Mouse (Mus musculus) stomach, postnatal 0 days (tissue): ENCODE measurements at regions not wholly inside any gene's neighbourhood (a gene's known extent, or its start where the extent isn't known, plus 50 kb on each side); places are given as distances from the start of the nearest gene placed in this dataset.

Source experiments
- ATAC-seq: fragments of 200-750 bp; cut with Nextera tagmentation; 2 replicates; pipeline ENCODE4 v1.8.0; 2017; ENCODE audit not compliant: low FRiP score, low TSS enrichment
- DNase-seq: peaks from one replicate; pipeline ENCODE4 v3.0.0-alpha.2; 2016; ENCODE audit warnings: low spot score
- H3K27ac ChIP-seq: fragments of 300-500 bp; sonication (generic); replicated peaks from 2 replicates; pipeline ENCODE4 v1.5.1; 2014; ENCODE audit warnings: mild to moderate bottlenecking, control low read depth
- H3K27me3 ChIP-seq: fragments of 300-500 bp; sonication (generic); 2 replicates; pipeline ENCODE4 v1.6.1; 2014; ENCODE audit warnings: low read length; ENCODE audit not compliant: control insufficient read depth, insufficient read depth
- H3K36me3 ChIP-seq: fragments of 300-500 bp; sonication (generic); 2 replicates; pipeline ENCODE4 v1.6.1; 2014; ENCODE audit warnings: low read length, mixed read lengths; ENCODE audit not compliant: control insufficient read depth, insufficient read depth
- H3K4me1 ChIP-seq: fragments of 300-500 bp; sonication (generic); replicated peaks from 2 replicates; pipeline ENCODE4 v1.6.1; 2014; ENCODE audit warnings: antibody characterized with exemption; ENCODE audit not compliant: control insufficient read depth, insufficient read depth
- H3K4me2 ChIP-seq: fragments of 300-500 bp; sonication (generic); replicated peaks from 2 replicates; pipeline ENCODE4 v1.6.1; 2014; ENCODE audit warnings: low read depth, mild to moderate bottlenecking, control low read depth, moderate library complexity
- H3K4me3 ChIP-seq: fragments of 300-500 bp; sonication (generic); 2 replicates; pipeline ENCODE4 v1.5.1; 2014; ENCODE audit warnings: low read depth, low read length, control low read depth
- H3K9ac ChIP-seq: fragments of 300-500 bp; sonication (generic); 2 replicates; pipeline ENCODE4 v1.6.1; 2014; ENCODE audit warnings: mild to moderate bottlenecking, low read length, control low read depth, mixed read lengths
- H3K9me3 ChIP-seq: fragments of 300-500 bp; sonication (generic); 2 replicates; pipeline ENCODE4 v1.6.1; 2016; ENCODE audit warnings: low read length; ENCODE audit not compliant: control insufficient read depth
- CTCF ChIP-seq: IDR thresholded peaks from 2 replicates; pipeline ENCODE4 v1.5.1; 2016; ENCODE audit warnings: antibody characterized with exemption, low read depth, mild to moderate bottlenecking, moderate library complexity
- EP300 ChIP-seq: optimal IDR thresholded peaks from 2 replicates; pipeline ENCODE3; 2016; ENCODE audit warnings: antibody characterized with exemption
- WGBS: fragments of 180-500 bp; shearing (Covaris S2); extraction: QIAGEN DNeasy Blood & Tissue Kit; methylation state at CpG from one replicate; pipeline ENCODE4 v1.1.7; 2014; 5-methylcytosine and 5-hydroxymethylcytosine counted together

GRCm38 (mm10) chr14:25397751-25398150 lies 61.2 kb upstream of the Zmiz1 start:
- TF ChIP-seq CTCF: no peak
- TF ChIP-seq EP300: no peak
- Histone ChIP-seq H3K4me2 (no peak overlapping the region), H3K9ac (no peak overlapping the region), H3K9me3 (no peaks in the 10 kb centered on the region), H3K4me3 (no peak overlapping the region), H3K27me3 (no peaks in the 10 kb centered on the region), H3K27ac (no peak overlapping the region), H3K36me3 (no peaks in the 10 kb centered on the region), H3K4me1 (peaks cover 8% of the 10 kb centered on the region; the same call in 1 of the 2 replicates)
- no peak for ATAC-seq
- no peak for DNase-seq
- WGBS: 59% methylated on average over 5 of the region's 5 CpGs

GRCm38 (mm10) chr14:25398745-25399144 lies 60.2 kb upstream of the Zmiz1 start:
- Histone ChIP-seq H3K4me2 (no peak overlapping the region), H3K27me3 (no peaks in the 10 kb centered on the region), H3K9ac (no peak overlapping the region), H3K4me1 (peaks cover 8% of the 10 kb centered on the region; the same call in 1 of the 2 replicates), H3K36me3 (no peaks in the 10 kb centered on the region), H3K27ac (no peak overlapping the region), H3K4me3 (no peak overlapping the region), H3K9me3 (no peaks in the 10 kb centered on the region)
- TF ChIP-seq EP300 (no peak), CTCF (no peak)
- WGBS: 80% methylated on average over 5 of the region's 5 CpGs
- DNase-seq (no peak), ATAC-seq (no peak)

- no peaks in the 10 kb centered on the region for H3K36me3 ChIP-seq
- no peak overlapping the region for H3K4me2 ChIP-seq
- ATAC-seq (no peak), DNase-seq (no peak)
- no peaks in the 10 kb centered on the region for H3K9me3 ChIP-seq
- H3K27ac ChIP-seq: no peak overlapping the region
- no peaks in the 10 kb centered on the region for H3K27me3 ChIP-seq
- 60% methylated on average over 3 of the region's 3 CpGs for WGBS
- TF ChIP-seq EP300: no peak
- no peak for TF ChIP-seq CTCF
- H3K9ac ChIP-seq: no peak overlapping the region
- peaks cover 8% of the 10 kb centered on the region; the same call in 1 of the 2 replicates for H3K4me1 ChIP-seq
- no peak overlapping the region for H3K4me3 ChIP-seq
Observed at GRCm38 (mm10) chr14:25399286-25399685, 59.7 kb upstream of the Zmiz1 start.

GRCm38 (mm10) chr14:25401104-25401963 lies 57.7 kb upstream of the Zmiz1 start:
- 80% methylated on average over 19 of the region's 19 CpGs for WGBS
- Histone ChIP-seq H3K4me3 (no peak overlapping the region), H3K27me3 (no peaks in the 10 kb centered on the region), H3K4me1 (peaks cover 8% of the 10 kb centered on the region; the same call in 1 of the 2 replicates), H3K9ac (no peak overlapping the region), H3K9me3 (no peaks in the 10 kb centered on the region), H3K36me3 (no peaks in the 10 kb centered on the region), H3K27ac (no peak overlapping the region), H3K4me2 (no peak overlapping the region)
- DNase-seq (no peak), ATAC-seq (no peak)
- TF ChIP-seq CTCF (no peak), EP300 (no peak)

GRCm38 (mm10) chr14:25402409-25402808 lies 56.6 kb upstream of the Zmiz1 start:
- ATAC-seq (no peak), DNase-seq (no peak)
- no peak overlapping the region for H3K9ac ChIP-seq
- H3K9me3 ChIP-seq: no peaks in the 10 kb centered on the region
- no peaks in the 10 kb centered on the region for H3K27me3 ChIP-seq
- WGBS: 61% methylated on average over 1 of the region's 1 CpGs
- H3K4me1 ChIP-seq: 0 out of 2 replicates have a peak, but pooled peaks cover under 1% of the 10 kb centered on the region
- H3K36me3 ChIP-seq: no peaks in the 10 kb centered on the region
- no peak overlapping the region for H3K27ac ChIP-seq
- H3K4me3 ChIP-seq: no peak overlapping the region
- no peak for TF ChIP-seq EP300
- TF ChIP-seq CTCF: no peak
- no peak overlapping the region for H3K4me2 ChIP-seq

GRCm38 (mm10) chr14:25405191-25405590 lies 53.8 kb upstream of the Zmiz1 start:
- Histone ChIP-seq H3K36me3 (no peaks in the 10 kb centered on the region), H3K27me3 (no peaks in the 10 kb centered on the region), H3K27ac (no peak overlapping the region), H3K4me3 (no peak overlapping the region), H3K4me1 (no peaks in the 10 kb centered on the region), H3K9me3 (no peaks in the 10 kb centered on the region), H3K9ac (no peak overlapping the region), H3K4me2 (no peak overlapping the region)
- ATAC-seq (peak; percentile 72), DNase-seq (peak; percentile 76)
- no peak for TF ChIP-seq EP300
- TF ChIP-seq CTCF: no peak
- 47% methylated on average over 4 of the region's 4 CpGs for WGBS
